Mouse (Mus musculus) megakaryocyte, embryonic 14.5 days (primary cell): ENCODE data around the gene Ldb3.

ENCODE experiments used
- FLI1 ChIP-seq: IDR thresholded peaks from 2 replicates; pipeline ENCODE4 v1.6.1; 2012; ENCODE audit warnings: low read length, inconsistent platforms, mixed read lengths
- GATA1 ChIP-seq: IDR thresholded peaks from 3 replicates; pipeline ENCODE4 v1.6.1; 2012; ENCODE audit warnings: mixed read lengths, low read length, inconsistent platforms, borderline replicate concordance

GRCm38 (mm10) chr14:34508187-34508840 is 80.2 kb downstream of the Ldb3 start:
- TF ChIP-seq GATA1 (no peak), FLI1 (no peak)
